Mouse (Mus musculus): ENCODE results near the gene Card19. TPM values are rescaled to one million over a fixed set of nuclear protein-coding genes. Genes with fewer than 3 reads are reported as not detected.

Card19 gene
- total and polyA plus RNA-seq, 2 experiments from 2014 or later: 136 to 188 TPM

- no peaks in the 10 kb centered on the region for H3K36me3 ChIP-seq (replicated peaks; ENCODE audit: control insufficient read depth, insufficient read depth, low read length)
- no peaks in the 10 kb centered on the region for H3K9me3 ChIP-seq (replicated peaks; ENCODE audit: control insufficient read depth, low read length)
- no peak overlapping the region for H3K4me3 ChIP-seq (ENCODE audit: low read depth, low read length)
- peaks cover 23% of the 10 kb centered on the region for H3K27me3 ChIP-seq (ENCODE audit: control insufficient read depth, insufficient read depth, low read length)
- H3K4me2 ChIP-seq (ENCODE audit: low read depth, low read length): no peak overlapping the region
- TF ChIP-seq EP300 (IDR thresholded peaks at IDR 0.05; ENCODE audit: low read depth) (no peak), CTCF (IDR thresholded peaks at IDR 0.05; ENCODE audit: low read depth) (no peak)
- WGBS: 50% methylated on average over 4 of the region's 4 CpGs
- no peak overlapping the region for H3K27ac ChIP-seq (ENCODE audit: low read depth)
- H3K4me1 ChIP-seq (ENCODE audit: control insufficient read depth, insufficient read depth): peaks cover 14% of the 10 kb centered on the region; the same call in 1 of the 2 replicates
- H3K9ac ChIP-seq (replicated peaks; ENCODE audit: low read depth, low read length): no peak overlapping the region
- ATAC-seq (ENCODE audit: insufficient read depth, low read depth): no peak
- no peak for DNase-seq (ENCODE audit: low spot score)
These were observed 35.1 kb upstream of the Card19 start for GRCm38 (mm10) chr13:49250716-49251517.

GRCm38 (mm10) chr13:49249634-49250033 lies 33.8 kb upstream of the Card19 start:
- ATAC-seq (ENCODE audit: insufficient read depth, low read depth): no peak
- Histone ChIP-seq H3K4me1 (ENCODE audit: control insufficient read depth, insufficient read depth) (peaks cover 17% of the 10 kb centered on the region; the same call in 1 of the 2 replicates), H3K9me3 (replicated peaks; ENCODE audit: control insufficient read depth, low read length) (no peaks in the 10 kb centered on the region), H3K27me3 (ENCODE audit: control insufficient read depth, insufficient read depth, low read length) (peaks cover 23% of the 10 kb centered on the region), H3K27ac (ENCODE audit: low read depth) (no peak overlapping the region), H3K36me3 (replicated peaks; ENCODE audit: control insufficient read depth, insufficient read depth, low read length) (no peaks in the 10 kb centered on the region), H3K4me2 (ENCODE audit: low read depth, low read length) (no peak overlapping the region), H3K4me3 (ENCODE audit: low read depth, low read length) (no peak overlapping the region), H3K9ac (replicated peaks; ENCODE audit: low read depth, low read length) (no peak overlapping the region)
- no peak for TF ChIP-seq CTCF (IDR thresholded peaks at IDR 0.05; ENCODE audit: low read depth)
- no peak for TF ChIP-seq EP300 (IDR thresholded peaks at IDR 0.05; ENCODE audit: low read depth)
- DNase-seq (ENCODE audit: low spot score): no peak
- WGBS: 75% methylated on average over 2 of the region's 2 CpGs

- 43% methylated on average over 3 of the region's 3 CpGs for WGBS
- H3K4me1 ChIP-seq (ENCODE audit: control insufficient read depth, insufficient read depth): peaks cover 17% of the 10 kb centered on the region; the same call in 1 of the 2 replicates
- H3K4me2 ChIP-seq (ENCODE audit: low read depth, low read length): no peak overlapping the region
- no peak for TF ChIP-seq CTCF (IDR thresholded peaks at IDR 0.05; ENCODE audit: low read depth)
- no peak for TF ChIP-seq EP300 (IDR thresholded peaks at IDR 0.05; ENCODE audit: low read depth)
- ATAC-seq (ENCODE audit: insufficient read depth, low read depth) (no peak), DNase-seq (ENCODE audit: low spot score) (no peak)
- no peaks in the 10 kb centered on the region for H3K36me3 ChIP-seq (replicated peaks; ENCODE audit: control insufficient read depth, insufficient read depth, low read length)
- no peak overlapping the region for H3K9ac ChIP-seq (replicated peaks; ENCODE audit: low read depth, low read length)
- no peak overlapping the region for H3K27ac ChIP-seq (ENCODE audit: low read depth)
- H3K27me3 ChIP-seq (ENCODE audit: control insufficient read depth, insufficient read depth, low read length): peaks cover 23% of the 10 kb centered on the region
- H3K4me3 ChIP-seq (ENCODE audit: low read depth, low read length): no peak overlapping the region
- no peaks in the 10 kb centered on the region for H3K9me3 ChIP-seq (replicated peaks; ENCODE audit: control insufficient read depth, low read length)
These were observed 33.1 kb upstream of the Card19 start for GRCm38 (mm10) chr13:49248923-49249322.

GRCm38 (mm10) chr13:49248467-49248862 lies 32.6 kb upstream of the Card19 start, which contains the start of gene Susd3:
Gene Susd3, minus strand, starts transcription at chr13:49248706.
- Histone ChIP-seq H3K36me3 (replicated peaks; ENCODE audit: control insufficient read depth, insufficient read depth, low read length) (no peaks in the 10 kb centered on the region), H3K9me3 (replicated peaks; ENCODE audit: control insufficient read depth, low read length) (no peaks in the 10 kb centered on the region), H3K4me3 (ENCODE audit: low read depth, low read length) (peak within 1 kb of the TSS; percentile 46), H3K27ac (ENCODE audit: low read depth) (no peak within 1 kb of the TSS), H3K27me3 (ENCODE audit: control insufficient read depth, insufficient read depth, low read length) (peaks cover 23% of the 10 kb centered on the region), H3K4me2 (ENCODE audit: low read depth, low read length) (peak within 1 kb of the TSS; percentile 66), H3K4me1 (ENCODE audit: control insufficient read depth, insufficient read depth) (peaks cover 17% of the 10 kb centered on the region; the same call in 1 of the 2 replicates), H3K9ac (replicated peaks; ENCODE audit: low read depth, low read length) (peak within 1 kb of the TSS; percentile 34; the same call in 1 of the 2 replicates)
- no peak for DNase-seq (ENCODE audit: low spot score)
- no peak for ATAC-seq (ENCODE audit: insufficient read depth, low read depth)
- no peak for TF ChIP-seq EP300 (IDR thresholded peaks at IDR 0.05; ENCODE audit: low read depth)
- TF ChIP-seq CTCF (IDR thresholded peaks at IDR 0.05; ENCODE audit: low read depth): no peak
- 18% methylated on average over 7 of the region's 8 CpGs for WGBS

- H3K4me2 ChIP-seq (ENCODE audit: low read depth, low read length): peak overlapping the region; percentile 66
- no peak overlapping the region for H3K27ac ChIP-seq (ENCODE audit: low read depth)
- WGBS: 2% methylated on average over 58 of the region's 58 CpGs
- H3K36me3 ChIP-seq (replicated peaks; ENCODE audit: control insufficient read depth, insufficient read depth, low read length): no peaks in the 10 kb centered on the region
- ATAC-seq (ENCODE audit: insufficient read depth, low read depth) (peak; percentile 34; the same call in 1 of the 2 replicates), DNase-seq (ENCODE audit: low spot score) (no peak)
- H3K4me1 ChIP-seq (ENCODE audit: control insufficient read depth, insufficient read depth): peaks cover 17% of the 10 kb centered on the region; the same call in 1 of the 2 replicates
- TF ChIP-seq EP300 (IDR thresholded peaks at IDR 0.05; ENCODE audit: low read depth): no peak
- no peak for TF ChIP-seq CTCF (IDR thresholded peaks at IDR 0.05; ENCODE audit: low read depth)
- H3K9me3 ChIP-seq (replicated peaks; ENCODE audit: control insufficient read depth, low read length): no peaks in the 10 kb centered on the region
- peak overlapping the region; percentile 46 for H3K4me3 ChIP-seq (ENCODE audit: low read depth, low read length)
- peaks cover 23% of the 10 kb centered on the region for H3K27me3 ChIP-seq (ENCODE audit: control insufficient read depth, insufficient read depth, low read length)
- H3K9ac ChIP-seq (replicated peaks; ENCODE audit: low read depth, low read length): peak overlapping the region; percentile 34; the same call in 1 of the 2 replicates
These were observed 32.1 kb upstream of the Card19 start for GRCm38 (mm10) chr13:49247740-49248466.
